Mouse (Mus musculus): ENCODE measurements around the gene Helb.

The Helb gene

GRCm38 (mm10) chr10:120112507-120113396, at the start of gene Helb:
Helb (minus strand) TSS chr10:120112987.
- DNase-seq: peak; percentile 100

GRCm38 (mm10) chr10:120160533-120160932, 47.7 kb upstream of the Helb start:
- no peak for DNase-seq

GRCm38 (mm10) chr10:120153911-120154310, 41.1 kb upstream of the Helb start:
- DNase-seq: no peak

- DNase-seq: no peak
Measured at GRCm38 (mm10) chr10:120151672-120152071, 38.9 kb upstream of the Helb start.

DNA sequence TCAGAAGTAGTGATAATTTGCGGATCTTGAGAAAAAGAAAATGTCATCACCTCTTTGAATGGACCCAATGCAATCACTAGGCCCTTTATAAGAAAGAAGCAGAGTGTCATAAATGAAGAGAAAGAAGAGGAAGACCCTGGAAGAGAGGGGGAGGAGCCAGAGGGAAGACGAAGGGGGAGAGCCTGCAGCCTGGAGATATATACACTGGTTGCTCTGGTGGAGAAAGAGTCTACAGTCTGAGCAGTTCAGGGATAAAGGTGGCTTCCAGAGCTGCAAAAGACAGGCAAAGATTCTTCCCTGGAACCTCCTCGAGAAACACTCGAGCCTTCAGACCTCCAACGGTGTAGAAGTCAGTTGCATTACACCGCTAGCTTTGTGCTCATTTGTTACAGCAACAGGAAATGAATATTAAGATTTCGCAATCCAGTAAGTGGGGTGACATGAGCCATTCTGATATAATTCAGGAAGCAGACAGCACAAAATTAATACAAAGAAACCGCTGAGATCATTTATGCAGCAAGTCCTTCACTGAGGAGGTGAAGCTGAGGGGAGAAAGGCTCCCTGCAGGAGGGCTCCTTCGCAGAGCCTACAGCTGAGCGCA, 28.2 kb upstream of the Helb start:
- no peak for DNase-seq

GRCm38 (mm10) chr10:120140193-120140592, 27.4 kb upstream of the Helb start:
- DNase-seq: no peak

- DNase-seq: no peak
Measured at GRCm38 (mm10) chr10:120136020-120136562, 23.3 kb upstream of the Helb start.

DNA sequence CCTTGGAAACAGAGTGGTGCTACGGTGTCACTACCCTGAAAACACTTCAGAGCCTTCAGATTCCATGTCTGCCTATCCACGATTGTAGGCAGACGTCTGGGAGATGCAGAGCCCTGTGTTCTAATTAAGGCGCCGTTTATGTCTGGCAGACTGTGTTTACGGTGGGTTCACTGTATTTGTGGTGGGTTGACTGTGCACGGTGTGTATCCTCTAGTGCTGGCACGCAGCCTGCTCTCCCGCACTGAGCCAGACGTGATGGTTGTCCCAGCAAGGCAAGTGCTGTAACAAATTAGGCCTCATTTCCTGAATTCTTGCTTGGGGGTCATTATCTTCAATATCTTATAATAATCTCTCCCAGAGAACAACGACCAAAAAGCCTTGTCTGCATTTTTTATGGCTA, 20.9 kb upstream of the Helb start:
- DNase-seq: no peak

DNA sequence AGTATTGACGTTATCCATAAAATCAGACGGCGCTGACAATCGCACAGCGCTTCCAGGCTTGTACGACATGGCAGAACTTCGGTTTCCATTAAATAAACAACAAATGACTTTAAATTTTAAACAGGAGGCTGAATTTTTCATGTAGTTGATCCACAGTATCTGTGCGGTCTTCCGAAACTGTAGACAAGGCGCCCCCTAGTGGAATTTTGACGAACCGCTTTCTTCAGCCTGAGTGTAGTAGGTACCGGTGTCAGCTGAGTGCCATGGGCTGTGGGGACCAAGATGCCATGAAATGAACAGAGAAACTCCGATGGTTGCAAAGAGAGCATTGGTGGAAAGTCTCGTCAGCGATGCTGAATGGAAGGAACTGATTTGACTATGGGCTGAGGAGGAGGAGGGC, 17.8 kb upstream of the Helb start:
- DNase-seq: peak; percentile 58

- DNase-seq: no peak
Measured at GRCm38 (mm10) chr10:120128601-120129277, 16.0 kb upstream of the Helb start.

GRCm38 (mm10) chr10:120125465-120125857, 12.7 kb upstream of the Helb start:
- DNase-seq: no peak

- peak; percentile 89 for DNase-seq
Measured at GRCm38 (mm10) chr10:120124801-120125464, 12.1 kb upstream of the Helb start.

DNA sequence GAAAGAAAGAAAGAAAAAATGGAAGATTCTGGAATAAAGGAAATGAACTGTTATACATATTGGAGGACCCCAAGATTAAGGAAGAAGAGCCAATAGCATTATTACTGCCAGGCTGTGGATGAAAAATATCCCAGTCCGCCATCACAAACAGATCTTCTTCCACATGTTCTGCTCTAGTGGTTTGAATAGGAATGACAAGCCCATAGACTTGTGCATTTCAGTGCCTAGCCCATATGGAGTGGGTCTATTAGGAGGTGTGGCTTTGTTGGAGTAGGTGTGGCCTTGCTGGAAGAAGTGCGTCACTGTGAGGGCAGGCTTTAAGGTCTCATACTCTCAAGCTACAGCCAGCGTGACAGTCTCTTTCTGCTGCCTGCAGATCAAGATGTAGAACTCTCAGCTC, 10.9 kb upstream of the Helb start:
- DNase-seq: no peak

DNA sequence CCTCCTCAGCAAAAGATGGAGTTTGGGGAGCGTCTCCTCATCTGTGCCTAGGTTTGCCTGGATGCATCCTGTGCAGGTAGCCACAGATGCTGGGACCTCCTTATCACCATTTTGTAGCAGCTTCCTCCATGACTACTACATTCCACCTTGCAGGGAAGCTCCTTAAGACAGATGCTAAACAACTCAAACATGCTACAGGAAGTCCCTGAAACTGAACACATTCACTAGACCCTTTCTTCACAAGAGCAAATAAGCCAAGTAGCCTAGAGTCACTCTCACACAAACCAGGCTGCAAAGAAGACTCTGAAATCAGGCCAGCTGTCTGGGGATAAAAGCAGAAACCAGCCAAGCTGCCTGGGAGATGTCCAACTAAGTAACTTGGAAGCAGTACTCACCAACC, 2.5 kb upstream of the Helb start:
- DNase-seq: no peak

DNA sequence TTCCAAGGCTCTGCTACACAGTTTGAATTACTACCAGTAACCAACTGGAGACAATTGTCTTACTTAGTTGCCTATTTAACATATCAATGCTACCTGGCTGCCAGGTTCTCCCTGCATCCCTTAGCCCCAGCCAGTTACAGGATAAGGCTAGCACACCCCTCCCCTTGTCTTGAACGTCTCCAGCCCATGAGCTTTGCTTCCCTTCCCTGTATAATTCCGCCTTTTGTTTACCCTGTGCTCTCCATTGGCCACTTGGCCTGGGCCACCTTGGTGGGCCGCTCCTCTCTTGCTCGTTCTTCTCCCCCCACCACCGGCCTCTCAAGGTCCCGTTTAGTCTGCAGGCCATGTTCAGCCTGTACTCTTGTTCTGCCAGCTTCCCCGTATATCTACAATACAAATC, 1.7 kb upstream of the Helb start:
- no peak for DNase-seq

DNA sequence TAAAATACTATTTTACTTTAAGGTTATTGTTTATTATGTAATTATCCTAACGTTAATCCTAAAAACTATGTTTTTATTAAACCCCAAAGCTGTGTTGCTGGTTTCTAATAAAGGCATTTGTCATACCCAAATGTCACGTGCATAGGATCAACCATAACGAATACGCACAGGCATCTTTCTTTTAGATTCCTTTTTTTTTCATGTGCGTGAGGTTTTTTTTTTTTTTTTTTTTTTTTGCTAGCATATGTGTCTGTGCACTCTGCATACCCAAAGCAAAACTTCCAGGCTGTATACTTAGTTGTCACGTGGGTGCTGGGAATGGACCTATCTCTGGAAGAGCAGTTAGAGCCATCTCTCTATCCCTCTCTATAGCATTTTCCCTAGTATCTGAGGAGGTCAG, 1.2 kb upstream of the Helb start:
- DNase-seq: no peak

- peak; percentile 20 for DNase-seq
Measured at GRCm38 (mm10) chr10:120113482-120113881, 695 bp upstream of the Helb start.

- DNase-seq: no peak
Measured at GRCm38 (mm10) chr10:120111691-120112319, 982 bp downstream of the Helb start.

DNA sequence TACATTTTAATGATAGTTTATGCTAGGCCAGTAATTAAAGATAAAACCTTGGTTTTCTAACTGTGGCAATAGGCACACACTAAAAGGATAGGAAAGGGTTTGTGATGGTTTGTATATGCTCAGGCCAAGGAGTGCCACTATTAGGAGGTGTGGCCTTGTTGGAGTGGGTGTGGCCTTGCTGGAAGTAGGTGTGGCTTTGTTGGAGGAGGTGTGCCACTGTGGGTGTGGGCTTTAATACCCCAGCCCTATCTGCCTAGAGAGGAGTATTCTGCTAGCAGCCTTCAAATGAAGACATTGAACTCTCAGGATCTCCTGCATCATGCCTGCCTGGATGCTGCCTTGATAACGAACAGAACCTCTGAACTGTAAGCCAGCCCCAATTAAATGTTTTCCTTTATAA, 12.0 kb downstream of the Helb start:
- DNase-seq: no peak

GRCm38 (mm10) chr10:120097564-120097963, 15.2 kb downstream of the Helb start:
- DNase-seq: no peak

- no peak for DNase-seq
Measured at GRCm38 (mm10) chr10:120095716-120096115, 17.1 kb downstream of the Helb start.

DNA sequence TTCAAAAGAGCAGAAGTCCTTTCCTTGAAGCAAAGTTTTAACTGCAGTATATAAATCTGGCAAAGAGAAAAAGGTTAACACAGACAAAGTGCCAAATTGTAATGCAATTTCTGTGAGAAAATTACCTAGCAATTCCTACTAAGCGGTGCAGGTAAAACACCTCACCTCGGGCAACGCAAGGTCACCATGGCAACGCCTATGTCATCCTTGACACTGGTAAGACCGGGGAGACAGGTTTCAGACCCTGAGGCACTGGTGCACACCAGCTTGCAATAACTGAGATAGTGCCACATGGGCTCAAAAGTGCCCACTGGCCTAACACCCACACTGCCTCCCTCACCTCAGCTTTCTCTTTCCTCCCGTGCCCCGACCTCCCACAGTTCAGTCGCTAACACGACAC, 17.7 kb downstream of the Helb start:
- DNase-seq: no peak

DNA sequence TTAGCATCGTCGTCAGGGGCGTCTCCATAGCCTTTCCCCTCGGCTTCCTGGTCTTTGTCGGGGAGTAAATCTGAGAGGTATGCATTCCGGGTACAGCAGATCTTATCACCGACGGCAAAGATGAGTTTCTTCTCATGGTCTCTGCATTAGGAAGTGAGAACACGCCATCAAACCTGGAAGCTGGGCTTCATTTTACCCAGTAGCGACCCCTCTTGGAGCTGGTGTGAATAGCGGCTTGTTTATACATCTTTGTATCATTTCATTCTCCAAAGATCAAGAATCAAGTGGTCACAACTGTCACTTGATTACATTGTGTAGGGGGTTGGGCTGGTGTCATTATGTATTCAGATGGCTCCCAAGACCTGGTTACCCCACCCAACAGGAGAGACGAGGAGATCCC, 20.2 kb downstream of the Helb start:
- DNase-seq: no peak

All from thymus, postnatal 14 days (tissue).